Mouse (Mus musculus): Measurements from ENCODE around the gene Kcnh8. TPM values are rescaled to one million over a fixed set of nuclear protein-coding genes. Genes with fewer than 3 reads are reported as not detected.

The Kcnh8 gene
- polyA plus RNA-seq, 2 experiments = 0.04 to 0.08 TPM

GRCm38 (mm10) chr17:52943966-52944365 lies 341.5 kb downstream of the Kcnh8 start:
- no peaks in the 10 kb centered on the region for H3K36me3 ChIP-seq (ENCODE audit: control insufficient read depth, insufficient read depth, low read length)
- no peak for TF ChIP-seq POLR2A (IDR thresholded peaks at IDR 0.05; ENCODE audit: borderline replicate concordance, extremely low read depth, insufficient read depth, insufficient read length)
- ATAC-seq (ENCODE audit: low FRiP score, low read depth) (no peak), DNase-seq (ENCODE audit: low spot score) (no peak)
- H3K4me1 ChIP-seq (ENCODE audit: control insufficient read depth, insufficient read depth, low read length) = no peaks in the 10 kb centered on the region
- no peaks in the 10 kb centered on the region for H3K9me3 ChIP-seq (ENCODE audit: control insufficient read depth, low read length)
- H3K27me3 ChIP-seq (ENCODE audit: control insufficient read depth, insufficient read depth, low read length) = no peaks in the 10 kb centered on the region
- no peak overlapping the region for H3K9ac ChIP-seq (ENCODE audit: low read depth, low read length, severe bottlenecking)
- H3K4me3 ChIP-seq (replicated peaks; ENCODE audit: low read length) = no peak overlapping the region
- no peak overlapping the region for H3K27ac ChIP-seq (replicated peaks; ENCODE audit: low read depth, low read length)
- no peak overlapping the region for H3K4me2 ChIP-seq (replicated peaks; ENCODE audit: low read depth, low read length, severe bottlenecking)

DNA sequence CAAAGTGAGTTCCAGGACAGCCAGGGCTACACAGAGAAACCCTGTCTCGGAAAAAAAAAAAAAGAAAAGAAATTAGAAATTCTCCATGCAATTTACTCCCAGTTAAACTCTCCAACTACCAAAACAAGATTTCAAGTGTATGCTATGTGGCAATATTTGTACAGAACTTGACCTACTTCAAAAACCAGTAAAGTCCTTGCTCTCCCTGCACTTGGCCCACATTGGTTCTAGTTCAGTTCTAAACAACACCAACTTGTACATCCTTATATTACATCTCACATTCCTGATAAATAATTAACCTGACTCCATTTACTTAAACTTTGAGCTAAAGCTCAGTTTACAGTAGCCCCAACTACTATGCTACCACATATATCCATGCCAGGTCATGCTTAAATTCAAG lies 370.2 kb downstream of the Kcnh8 start:
- H3K9me3 ChIP-seq (ENCODE audit: control insufficient read depth, low read length) = no peaks in the 10 kb centered on the region
- 71% methylated on average over 1 of the region's 1 CpGs for WGBS
- no peak for TF ChIP-seq POLR2A (IDR thresholded peaks at IDR 0.05; ENCODE audit: borderline replicate concordance, extremely low read depth, insufficient read depth, insufficient read length)
- no peak overlapping the region for H3K4me2 ChIP-seq (replicated peaks; ENCODE audit: low read depth, low read length, severe bottlenecking)
- no peak overlapping the region for H3K4me3 ChIP-seq (replicated peaks; ENCODE audit: low read length)
- H3K36me3 ChIP-seq (ENCODE audit: control insufficient read depth, insufficient read depth, low read length) = no peaks in the 10 kb centered on the region
- no peaks in the 10 kb centered on the region for H3K27me3 ChIP-seq (ENCODE audit: control insufficient read depth, insufficient read depth, low read length)
- H3K9ac ChIP-seq (ENCODE audit: low read depth, low read length, severe bottlenecking) = no peak overlapping the region
- no peak for DNase-seq (ENCODE audit: low spot score)
- no peak for ATAC-seq (ENCODE audit: low FRiP score, low read depth)
- H3K4me1 ChIP-seq (ENCODE audit: control insufficient read depth, insufficient read depth, low read length) = no peaks in the 10 kb centered on the region
- H3K27ac ChIP-seq (replicated peaks; ENCODE audit: low read depth, low read length) = no peak overlapping the region

- WGBS = 89% methylated on average over 4 of the region's 4 CpGs
- no peak overlapping the region for H3K4me2 ChIP-seq (replicated peaks; ENCODE audit: low read depth, low read length, severe bottlenecking)
- H3K9me3 ChIP-seq (ENCODE audit: control insufficient read depth, low read length) = no peaks in the 10 kb centered on the region
- H3K9ac ChIP-seq (ENCODE audit: low read depth, low read length, severe bottlenecking) = no peak overlapping the region
- no peaks in the 10 kb centered on the region for H3K4me1 ChIP-seq (ENCODE audit: control insufficient read depth, insufficient read depth, low read length)
- no peaks in the 10 kb centered on the region for H3K27me3 ChIP-seq (ENCODE audit: control insufficient read depth, insufficient read depth, low read length)
- H3K4me3 ChIP-seq (replicated peaks; ENCODE audit: low read length) = no peak overlapping the region
- ATAC-seq (ENCODE audit: low FRiP score, low read depth) = no peak
- TF ChIP-seq POLR2A (IDR thresholded peaks at IDR 0.05; ENCODE audit: borderline replicate concordance, extremely low read depth, insufficient read depth, insufficient read length) = no peak
- no peaks in the 10 kb centered on the region for H3K36me3 ChIP-seq (ENCODE audit: control insufficient read depth, insufficient read depth, low read length)
- H3K27ac ChIP-seq (replicated peaks; ENCODE audit: low read depth, low read length) = no peak overlapping the region
- no peak for DNase-seq (ENCODE audit: low spot score)
Observed at GRCm38 (mm10) chr17:52980958-52981357, 378.4 kb downstream of the Kcnh8 start.

All from limb, embryonic 14.5 days (tissue).